Mouse (Mus musculus): ENCODE data around the gene Elavl4.
A peak's percentile ranks its signal among the peaks of the same experiment; 100 is the strongest.

The Elavl4 gene

GRCm38 (mm10) chr4:110351178-110352000, at the start of gene Elavl4:
Gene Elavl4, minus strand, starts transcription at chr4:110351909.
- DNase-seq = peak; percentile 6

- DNase-seq = peak; percentile 32
Measured at GRCm38 (mm10) chr4:110397618-110398045, 45.9 kb upstream of the Elavl4 start, which contains the start of gene Agbl4. Gene Agbl4, plus strand, starts transcription at chr4:110397661.

GRCm38 (mm10) chr4:110396221-110396620, 44.5 kb upstream of the Elavl4 start:
- no peak for DNase-seq

- DNase-seq = no peak
Measured at GRCm38 (mm10) chr4:110360568-110360967, 8.9 kb upstream of the Elavl4 start.

- DNase-seq = no peak
Measured at GRCm38 (mm10) chr4:110352001-110352369, 276 bp upstream of the Elavl4 start.

- DNase-seq = no peak
Measured at GRCm38 (mm10) chr4:110350856-110351177, 892 bp downstream of the Elavl4 start.

GRCm38 (mm10) chr4:110323912-110324311, 27.8 kb downstream of the Elavl4 start:
- DNase-seq = no peak

- DNase-seq = no peak
Measured at GRCm38 (mm10) chr4:110312126-110312525, 39.6 kb downstream of the Elavl4 start.

- no peak for DNase-seq
Measured at GRCm38 (mm10) chr4:110306972-110307371, 44.7 kb downstream of the Elavl4 start.

GRCm38 (mm10) chr4:110306559-110306958, 45.1 kb downstream of the Elavl4 start:
- no peak for DNase-seq

GRCm38 (mm10) chr4:110295793-110296192, 55.9 kb downstream of the Elavl4 start:
- no peak for DNase-seq

- no peak for DNase-seq
Measured at GRCm38 (mm10) chr4:110293238-110293637, 58.5 kb downstream of the Elavl4 start.

GRCm38 (mm10) chr4:110292471-110292870, 59.2 kb downstream of the Elavl4 start:
- DNase-seq = no peak

- no peak for DNase-seq
Measured at GRCm38 (mm10) chr4:110290544-110291095, 61.1 kb downstream of the Elavl4 start.

GRCm38 (mm10) chr4:110290056-110290455, 61.7 kb downstream of the Elavl4 start:
- DNase-seq = no peak

GRCm38 (mm10) chr4:110287412-110288067, 64.2 kb downstream of the Elavl4 start:
- DNase-seq = peak; percentile 3

GRCm38 (mm10) chr4:110286841-110287240, 64.9 kb downstream of the Elavl4 start:
- DNase-seq = no peak

GRCm38 (mm10) chr4:110286371-110286781, 65.3 kb downstream of the Elavl4 start:
- DNase-seq = no peak

GRCm38 (mm10) chr4:110285346-110286330, 66.1 kb downstream of the Elavl4 start:
- DNase-seq = no peak

GRCm38 (mm10) chr4:110284446-110284845, 67.3 kb downstream of the Elavl4 start:
- no peak for DNase-seq

GRCm38 (mm10) chr4:110270046-110270445, 81.7 kb downstream of the Elavl4 start:
- no peak for DNase-seq

- no peak for DNase-seq
Measured at GRCm38 (mm10) chr4:110266804-110267575, 84.7 kb downstream of the Elavl4 start.

Measured in lung, postnatal 36 days (tissue).